Mouse (Mus musculus) heart, adult 18-20 months (tissue): ENCODE data around the gene Me1. TPM values are rescaled to one million over a fixed set of nuclear protein-coding genes. Genes with fewer than 3 reads are reported as not detected.

ENCODE experiments used
- DNase-seq, 2 experiments: peaks; one replicate each; pipeline ENCODE4 v3.0.0; 2021 to 2022; ENCODE audit warnings: mixed read lengths in 1 of 2
- total RNA-seq, 2 experiments: library from RNA; stranded (reverse); gene quantifications; 2 replicates each; pipeline ENCODE4 v1.2.3; 2021

The Me1 gene
- total RNA-seq, 2 experiments from 2014 or later, result 116 to 138 TPM

GRCm38 (mm10) chr9:86708921-86709320, 13.2 kb upstream of the Me1 start:
- DNase-seq, result no peak

GRCm38 (mm10) chr9:86707431-86707830, 11.7 kb upstream of the Me1 start:
- no peak for DNase-seq

GRCm38 (mm10) chr9:86701844-86702243, 6.1 kb upstream of the Me1 start:
- no peak for DNase-seq

- peak in 1 of 2 experiments; percentile 10 for DNase-seq
These were observed 5.5 kb upstream of the Me1 start for GRCm38 (mm10) chr9:86701264-86701663.

GRCm38 (mm10) chr9:86695199-86695817, 445 bp downstream of the Me1 start:
- peak; percentile 26 to 58 for DNase-seq

- DNase-seq, result no peak
These were observed 1.1 kb downstream of the Me1 start for GRCm38 (mm10) chr9:86694644-86695043.

GRCm38 (mm10) chr9:86693935-86694334, 1.8 kb downstream of the Me1 start:
- no peak for DNase-seq

GRCm38 (mm10) chr9:86692676-86693075, 3.1 kb downstream of the Me1 start:
- no peak for DNase-seq

GRCm38 (mm10) chr9:86692251-86692650, 3.5 kb downstream of the Me1 start:
- no peak for DNase-seq

GRCm38 (mm10) chr9:86691101-86691500, 4.7 kb downstream of the Me1 start:
- DNase-seq, result no peak

GRCm38 (mm10) chr9:86683713-86684209, 12.0 kb downstream of the Me1 start:
- no peak for DNase-seq

- no peak for DNase-seq
These were observed 12.9 kb downstream of the Me1 start for GRCm38 (mm10) chr9:86682844-86683243.

- no peak for DNase-seq
These were observed 13.5 kb downstream of the Me1 start for GRCm38 (mm10) chr9:86682278-86682677.

- peak; percentile 20 to 27 for DNase-seq
These were observed 15.3 kb downstream of the Me1 start for GRCm38 (mm10) chr9:86680431-86680830.

- no peak for DNase-seq
These were observed 15.8 kb downstream of the Me1 start for GRCm38 (mm10) chr9:86679843-86680417.

GRCm38 (mm10) chr9:86676246-86676645, 19.5 kb downstream of the Me1 start:
- DNase-seq, result peak in 1 of 2 experiments; percentile 21

GRCm38 (mm10) chr9:86675426-86675825, 20.3 kb downstream of the Me1 start:
- no peak for DNase-seq

GRCm38 (mm10) chr9:86672907-86673472, 22.8 kb downstream of the Me1 start:
- no peak for DNase-seq

- peak; percentile 26 to 27 for DNase-seq
These were observed 27.0 kb downstream of the Me1 start for GRCm38 (mm10) chr9:86668590-86669252.

- DNase-seq, result no peak
These were observed 28.5 kb downstream of the Me1 start for GRCm38 (mm10) chr9:86667138-86667750.

- DNase-seq, result no peak
These were observed 34.1 kb downstream of the Me1 start for GRCm38 (mm10) chr9:86661679-86662078.

GRCm38 (mm10) chr9:86661266-86661665, 34.5 kb downstream of the Me1 start:
- DNase-seq, result no peak

- no peak for DNase-seq
These were observed 35.4 kb downstream of the Me1 start for GRCm38 (mm10) chr9:86660327-86660726.
